Mouse (Mus musculus) adrenal gland, adult (tissue): Measurements from ENCODE around the gene Lipo3.
"Not testable (repeated sequence)": the region's sequence is repeated elsewhere in the genome, so short reads cannot be mapped to it uniquely, and the experiment has no call there.

ENCODE experiments used
- DNase-seq, 2 experiments: peaks; one replicate each; pipeline ENCODE4 v3.0.0; 2022 to 2023; ENCODE audit warnings: low spot score in 1 of 2; ENCODE audit not compliant: inconsistent age in 2 of 2

The Lipo3 gene

GRCm38 (mm10) chr19:33761287-33762086 lies at the start of gene Lipo3:
Lipo3 (minus strand) TSS chr19:33761951.
- DNase-seq = peak; percentile 15 to 33

GRCm38 (mm10) chr19:33787359-33787758 lies 25.6 kb upstream of the Lipo3 start, which contains the start of gene Lipo1:
Lipo1 (minus strand) TSS chr19:33787459.
- not testable (repeated sequence) for DNase-seq

- DNase-seq = no peak
These were observed 25.0 kb upstream of the Lipo3 start for GRCm38 (mm10) chr19:33786576-33787277.

- not testable (repeated sequence) for DNase-seq
These were observed 10.5 kb downstream of the Lipo3 start, which contains the start of gene Lipo2 for GRCm38 (mm10) chr19:33751259-33751658. Lipo2 (minus strand) TSS chr19:33751359.

GRCm38 (mm10) chr19:33625152-33625551 lies 136.6 kb downstream of the Lipo3 start, which contains the start of gene Gm8978:
Gm8978 (minus strand) TSS chr19:33625252.
- not testable (repeated sequence) for DNase-seq

GRCm38 (mm10) chr19:33589626-33590302 lies 172.0 kb downstream of the Lipo3 start:
- DNase-seq = peak; percentile 56 to 84

- DNase-seq = not testable (repeated sequence)
These were observed 193.2 kb downstream of the Lipo3 start for GRCm38 (mm10) chr19:33568551-33568950.

GRCm38 (mm10) chr19:33517680-33518079 lies 244.1 kb downstream of the Lipo3 start, which contains the start of gene Lipo4:
Lipo4 (minus strand) TSS chr19:33517780.
- DNase-seq = no peak
